Mouse (Mus musculus): ENCODE results near the gene Nell2. TPM values are rescaled to one million over a fixed set of nuclear protein-coding genes. Genes with fewer than 3 reads are reported as not detected.

Nell2 gene
- polyA plus RNA-seq, 1 experiment from 2014 or later = 95.4 TPM

- ATAC-seq (ENCODE audit: low FRiP score) (no peak), DNase-seq (ENCODE audit: low spot score) (no peak)
- Histone ChIP-seq H3K9ac (ENCODE audit: low read depth, low read length) (no peak overlapping the region), H3K27ac (ENCODE audit: low read depth, low read length) (no peak overlapping the region), H3K27me3 (ENCODE audit: control insufficient read depth, insufficient read depth, low read length) (no peaks in the 10 kb centered on the region), H3K4me1 (replicated peaks; ENCODE audit: control insufficient read depth, insufficient read depth, low read length) (no peaks in the 10 kb centered on the region; the same call in 1 of the 2 replicates), H3K4me2 (replicated peaks; ENCODE audit: low read depth, low read length) (no peak overlapping the region), H3K4me3 (ENCODE audit: low read depth, low read length) (no peak overlapping the region), H3K36me3 (ENCODE audit: control insufficient read depth, insufficient read depth, low read length) (no peaks in the 10 kb centered on the region), H3K9me3 (ENCODE audit: control insufficient read depth, low read length) (no peaks in the 10 kb centered on the region)
- WGBS = 77% methylated on average over 5 of the region's 5 CpGs
Measured at GRCm38 (mm10) chr15:95313286-95313685, 215.1 kb downstream of the Nell2 start.

- Histone ChIP-seq H3K36me3 (ENCODE audit: control insufficient read depth, insufficient read depth, low read length) (no peaks in the 10 kb centered on the region), H3K9ac (ENCODE audit: low read depth, low read length) (no peak overlapping the region), H3K4me3 (ENCODE audit: low read depth, low read length) (no peak overlapping the region), H3K4me2 (replicated peaks; ENCODE audit: low read depth, low read length) (no peak overlapping the region), H3K4me1 (replicated peaks; ENCODE audit: control insufficient read depth, insufficient read depth, low read length) (no peaks in the 10 kb centered on the region), H3K9me3 (ENCODE audit: control insufficient read depth, low read length) (no peaks in the 10 kb centered on the region), H3K27me3 (ENCODE audit: control insufficient read depth, insufficient read depth, low read length) (no peaks in the 10 kb centered on the region), H3K27ac (ENCODE audit: low read depth, low read length) (no peak overlapping the region)
- ATAC-seq (ENCODE audit: low FRiP score) (no peak), DNase-seq (ENCODE audit: low spot score) (no peak)
- WGBS = 81% methylated on average over 8 of the region's 8 CpGs
Measured at GRCm38 (mm10) chr15:95304102-95304501, 224.3 kb downstream of the Nell2 start.

- Histone ChIP-seq H3K9ac (ENCODE audit: low read depth, low read length) (no peak overlapping the region), H3K9me3 (ENCODE audit: control insufficient read depth, low read length) (no peaks in the 10 kb centered on the region), H3K36me3 (ENCODE audit: control insufficient read depth, insufficient read depth, low read length) (no peaks in the 10 kb centered on the region), H3K4me3 (ENCODE audit: low read depth, low read length) (no peak overlapping the region), H3K4me2 (replicated peaks; ENCODE audit: low read depth, low read length) (no peak overlapping the region), H3K4me1 (replicated peaks; ENCODE audit: control insufficient read depth, insufficient read depth, low read length) (no peaks in the 10 kb centered on the region), H3K27ac (ENCODE audit: low read depth, low read length) (no peak overlapping the region), H3K27me3 (ENCODE audit: control insufficient read depth, insufficient read depth, low read length) (no peaks in the 10 kb centered on the region)
- 87% methylated on average over 10 of the region's 10 CpGs for WGBS
- DNase-seq (ENCODE audit: low spot score) = no peak
- ATAC-seq (ENCODE audit: low FRiP score) = no peak
Measured at GRCm38 (mm10) chr15:95296561-95296960, 231.8 kb downstream of the Nell2 start.

GRCm38 (mm10) chr15:95289047-95289446, 239.3 kb downstream of the Nell2 start:
- H3K36me3 ChIP-seq (ENCODE audit: control insufficient read depth, insufficient read depth, low read length) = no peaks in the 10 kb centered on the region
- no peaks in the 10 kb centered on the region for H3K9me3 ChIP-seq (ENCODE audit: control insufficient read depth, low read length)
- H3K27ac ChIP-seq (ENCODE audit: low read depth, low read length) = no peak overlapping the region
- WGBS = 62% methylated on average over 10 of the region's 10 CpGs
- H3K4me2 ChIP-seq (replicated peaks; ENCODE audit: low read depth, low read length) = no peak overlapping the region
- DNase-seq (ENCODE audit: low spot score) (no peak), ATAC-seq (ENCODE audit: low FRiP score) (no peak)
- no peaks in the 10 kb centered on the region for H3K27me3 ChIP-seq (ENCODE audit: control insufficient read depth, insufficient read depth, low read length)
- H3K4me3 ChIP-seq (ENCODE audit: low read depth, low read length) = no peak overlapping the region
- H3K9ac ChIP-seq (ENCODE audit: low read depth, low read length) = no peak overlapping the region
- 0 out of 2 replicates have a peak, but pooled peaks cover 2% of the 10 kb centered on the region for H3K4me1 ChIP-seq (replicated peaks; ENCODE audit: control insufficient read depth, insufficient read depth, low read length)

GRCm38 (mm10) chr15:95285199-95285598, 243.2 kb downstream of the Nell2 start:
- H3K27ac ChIP-seq (ENCODE audit: low read depth, low read length) = no peak overlapping the region
- H3K4me1 ChIP-seq (replicated peaks; ENCODE audit: control insufficient read depth, insufficient read depth, low read length) = 0 out of 2 replicates have a peak, but pooled peaks cover 2% of the 10 kb centered on the region
- H3K4me2 ChIP-seq (replicated peaks; ENCODE audit: low read depth, low read length) = no peak overlapping the region
- H3K4me3 ChIP-seq (ENCODE audit: low read depth, low read length) = no peak overlapping the region
- H3K9me3 ChIP-seq (ENCODE audit: control insufficient read depth, low read length) = no peaks in the 10 kb centered on the region
- DNase-seq (ENCODE audit: low spot score) = no peak
- no peak overlapping the region for H3K9ac ChIP-seq (ENCODE audit: low read depth, low read length)
- no peaks in the 10 kb centered on the region for H3K27me3 ChIP-seq (ENCODE audit: control insufficient read depth, insufficient read depth, low read length)
- ATAC-seq (ENCODE audit: low FRiP score) = no peak
- 35% methylated on average over 6 of the region's 6 CpGs for WGBS
- H3K36me3 ChIP-seq (ENCODE audit: control insufficient read depth, insufficient read depth, low read length) = no peaks in the 10 kb centered on the region

- Histone ChIP-seq H3K27ac (ENCODE audit: low read depth, low read length) (no peak overlapping the region), H3K27me3 (ENCODE audit: control insufficient read depth, insufficient read depth, low read length) (no peaks in the 10 kb centered on the region), H3K36me3 (ENCODE audit: control insufficient read depth, insufficient read depth, low read length) (no peaks in the 10 kb centered on the region), H3K9ac (ENCODE audit: low read depth, low read length) (no peak overlapping the region), H3K4me1 (replicated peaks; ENCODE audit: control insufficient read depth, insufficient read depth, low read length) (no peaks in the 10 kb centered on the region), H3K4me2 (replicated peaks; ENCODE audit: low read depth, low read length) (no peak overlapping the region), H3K9me3 (ENCODE audit: control insufficient read depth, low read length) (no peaks in the 10 kb centered on the region), H3K4me3 (ENCODE audit: low read depth, low read length) (no peak overlapping the region)
- DNase-seq (ENCODE audit: low spot score) = no peak
- WGBS = 89% methylated on average over 2 of the region's 2 CpGs
- ATAC-seq (ENCODE audit: low FRiP score) = no peak
Measured at GRCm38 (mm10) chr15:95280986-95281385, 247.4 kb downstream of the Nell2 start.

- DNase-seq (ENCODE audit: low spot score) (no peak), ATAC-seq (ENCODE audit: low FRiP score) (no peak)
- H3K9ac ChIP-seq (ENCODE audit: low read depth, low read length) = no peak overlapping the region
- H3K27ac ChIP-seq (ENCODE audit: low read depth, low read length) = no peak overlapping the region
- no peaks in the 10 kb centered on the region for H3K9me3 ChIP-seq (ENCODE audit: control insufficient read depth, low read length)
- H3K4me3 ChIP-seq (ENCODE audit: low read depth, low read length) = no peak overlapping the region
- no peak overlapping the region for H3K4me2 ChIP-seq (replicated peaks; ENCODE audit: low read depth, low read length)
- 80% methylated on average over 4 of the region's 4 CpGs for WGBS
- no peaks in the 10 kb centered on the region for H3K27me3 ChIP-seq (ENCODE audit: control insufficient read depth, insufficient read depth, low read length)
- H3K36me3 ChIP-seq (ENCODE audit: control insufficient read depth, insufficient read depth, low read length) = no peaks in the 10 kb centered on the region
- no peaks in the 10 kb centered on the region for H3K4me1 ChIP-seq (replicated peaks; ENCODE audit: control insufficient read depth, insufficient read depth, low read length)
Measured at GRCm38 (mm10) chr15:95278001-95278400, 250.4 kb downstream of the Nell2 start.

- Histone ChIP-seq H3K27ac (ENCODE audit: low read depth, low read length) (no peak overlapping the region), H3K4me1 (replicated peaks; ENCODE audit: control insufficient read depth, insufficient read depth, low read length) (no peaks in the 10 kb centered on the region), H3K4me3 (ENCODE audit: low read depth, low read length) (no peak overlapping the region), H3K9ac (ENCODE audit: low read depth, low read length) (no peak overlapping the region), H3K9me3 (ENCODE audit: control insufficient read depth, low read length) (no peaks in the 10 kb centered on the region), H3K4me2 (replicated peaks; ENCODE audit: low read depth, low read length) (no peak overlapping the region), H3K27me3 (ENCODE audit: control insufficient read depth, insufficient read depth, low read length) (no peaks in the 10 kb centered on the region), H3K36me3 (ENCODE audit: control insufficient read depth, insufficient read depth, low read length) (no peaks in the 10 kb centered on the region)
- 97% methylated on average over 3 of the region's 3 CpGs for whole genome bisulfite sequencing
- no peak for DNase-seq (ENCODE audit: low spot score)
- ATAC-seq (ENCODE audit: low FRiP score) = no peak
Measured at GRCm38 (mm10) chr15:95276556-95276955, 251.8 kb downstream of the Nell2 start.

GRCm38 (mm10) chr15:95275553-95275952, 252.8 kb downstream of the Nell2 start:
- ATAC-seq (ENCODE audit: low FRiP score) (no peak), DNase-seq (ENCODE audit: low spot score) (no peak)
- WGBS = 88% methylated on average over 5 of the region's 5 CpGs
- Histone ChIP-seq H3K9ac (ENCODE audit: low read depth, low read length) (no peak overlapping the region), H3K27me3 (ENCODE audit: control insufficient read depth, insufficient read depth, low read length) (no peaks in the 10 kb centered on the region), H3K4me2 (replicated peaks; ENCODE audit: low read depth, low read length) (no peak overlapping the region), H3K4me3 (ENCODE audit: low read depth, low read length) (no peak overlapping the region), H3K36me3 (ENCODE audit: control insufficient read depth, insufficient read depth, low read length) (no peaks in the 10 kb centered on the region), H3K9me3 (ENCODE audit: control insufficient read depth, low read length) (no peaks in the 10 kb centered on the region), H3K4me1 (replicated peaks; ENCODE audit: control insufficient read depth, insufficient read depth, low read length) (no peaks in the 10 kb centered on the region), H3K27ac (ENCODE audit: low read depth, low read length) (no peak overlapping the region)
